24 mouse cellular contexts compared by ENCODE assay signal in the genomic region with DNA sequence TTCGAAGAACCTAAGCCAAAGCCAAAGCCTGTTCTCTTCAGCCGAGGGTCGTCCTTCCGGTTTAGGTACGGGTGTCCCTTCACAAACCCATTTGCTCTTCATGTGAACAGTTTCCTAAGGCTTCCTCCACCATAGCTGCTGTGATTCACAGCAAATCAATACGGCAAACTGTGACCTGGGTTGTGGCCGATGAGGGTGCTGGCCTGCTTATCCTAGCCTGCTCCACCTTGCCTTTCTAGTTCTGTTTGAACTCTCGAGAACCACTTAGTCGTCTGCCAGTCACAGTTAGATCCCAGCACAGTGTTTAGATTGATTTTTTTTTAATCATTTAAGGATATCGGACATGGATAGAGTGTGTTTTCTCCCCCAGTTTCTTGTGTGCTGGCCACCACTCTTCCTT.
"Had no signal": no experiment of that assay in that cellular context is flagged by ENCODE, and none has a peak within 500 bp of the region (broad histone marks: within the 10 kb centered on the region; RNA-seq: fewer than 3 reads in every experiment).

No protein-coding gene starts in this region.

- ATAC-seq: hindbrain, embryonic 16.5 days; inflammation-experienced regulatory T-cells, adult 6 months had no signal

- H3K4me1 ChIP-seq: heart, embryonic 10.5 days; intestine, embryonic 15.5 days; limb, embryonic 13.5 days had no signal

- H3K27me3 ChIP-seq: heart, embryonic 12.5 days; hindbrain, embryonic 12.5 days; intestine, embryonic 15.5 days; limb, embryonic 13.5 days had no signal

- H3K27ac ChIP-seq: gastrocnemius, adult 2 months; heart, embryonic 10.5 days; hindbrain, embryonic 10.5 days; hindbrain, embryonic 12.5 days; hindbrain, embryonic 14.5 days; intestine, embryonic 15.5 days; layer of hippocampus, adult 2 months; limb, embryonic 13.5 days had no signal

- DNase-seq: gastrocnemius, adult 2 months; gastrocnemius, postnatal 10 days; gastrocnemius, postnatal 25 days; heart, adult 18-20 months; heart, postnatal 10 days; heart, postnatal 4 days; kidney, adult 18-20 months; kidney, adult 8-10 months; kidney, postnatal 10 days; kidney, postnatal 25 days; kidney, postnatal 4 days; layer of hippocampus, adult 9-11 months; layer of hippocampus, postnatal 36 days; left cerebral cortex, postnatal 4 days had no signal

- H3K9ac ChIP-seq: heart, embryonic 12.5 days; hindbrain, embryonic 12.5 days; hindbrain, embryonic 14.5 days; intestine, embryonic 15.5 days; limb, embryonic 13.5 days had no signal

- H3K4me3 ChIP-seq: gastrocnemius, adult 2 months; heart, embryonic 10.5 days; heart, embryonic 12.5 days; hindbrain, embryonic 10.5 days; hindbrain, embryonic 12.5 days; intestine, embryonic 15.5 days; layer of hippocampus, adult 2 months; limb, embryonic 13.5 days had no signal

- H3K9me3 ChIP-seq: heart, embryonic 10.5 days; heart, embryonic 12.5 days; hindbrain, embryonic 10.5 days; hindbrain, embryonic 12.5 days; intestine, embryonic 15.5 days; limb, embryonic 13.5 days had no signal

- H3K4me2 ChIP-seq: heart, embryonic 12.5 days; hindbrain, embryonic 12.5 days; hindbrain, embryonic 14.5 days; intestine, embryonic 15.5 days; limb, embryonic 13.5 days had no signal
